Mouse (Mus musculus) naive thymus-derived CD4-positive, alpha-beta T cell, adult 5 months (primary cell): ENCODE data around the gene Sel1l. TPM values are rescaled to one million over a fixed set of nuclear protein-coding genes. Genes with fewer than 3 reads are reported as not detected.

ENCODE experiments used
- polyA plus RNA-seq: library from polyadenylated mRNA; unstranded; fragments of 100-300 nt; shearing (Covaris generic); gene quantifications from one replicate; pipeline ENCODE4 v1.2.1, GENCODE M21; 2017

Sel1l gene
- polyA plus RNA-seq, result 76.6 TPM

GRCm38 (mm10) chr12:91849045-91849467 is at the start of gene Sel1l:
Sel1l (minus strand) TSS chr12:91849157.

GRCm38 (mm10) chr12:91787959-91788437 is 61.0 kb downstream of the Sel1l start, which contains the start of gene Ston2:
Ston2 (minus strand) TSS chr12:91788387.

Other genes starting within 250 kb of the Sel1l start
- gene Ston2, start 60.8 kb downstream of the Sel1l start, polyA plus RNA-seq, result 0.47 TPM